Mouse (Mus musculus) right cerebral cortex, adult 18-20 months (tissue): ENCODE results near the gene Sbf2.
"Not testable (repeated sequence)": the region's sequence is repeated elsewhere in the genome, so short reads cannot be mapped to it uniquely, and the experiment has no call there.

Experiments used
- DNase-seq: peaks from one replicate; pipeline ENCODE4 v3.0.0; 2022; ENCODE audit warnings: mixed read lengths

Sbf2 gene

GRCm38 (mm10) chr7:110565815-110566549 is 48.7 kb downstream of the Sbf2 start:
- no peak for DNase-seq

- DNase-seq = no peak
Observed at GRCm38 (mm10) chr7:110561647-110562046, 53.1 kb downstream of the Sbf2 start.

GRCm38 (mm10) chr7:110557001-110557400 is 57.7 kb downstream of the Sbf2 start:
- DNase-seq = no peak

- no peak for DNase-seq
Observed at GRCm38 (mm10) chr7:110556221-110556620, 58.5 kb downstream of the Sbf2 start.

- peak; percentile 43 for DNase-seq
Observed at GRCm38 (mm10) chr7:110555260-110555659, 59.5 kb downstream of the Sbf2 start.

- DNase-seq = peak; percentile 8
Observed at GRCm38 (mm10) chr7:110548268-110548667, 66.5 kb downstream of the Sbf2 start.

- DNase-seq = no peak
Observed at GRCm38 (mm10) chr7:110543341-110543740, 71.4 kb downstream of the Sbf2 start.

GRCm38 (mm10) chr7:110539266-110539665 is 75.5 kb downstream of the Sbf2 start:
- DNase-seq = no peak

GRCm38 (mm10) chr7:110530295-110530694 is 84.4 kb downstream of the Sbf2 start:
- not testable (repeated sequence) for DNase-seq

GRCm38 (mm10) chr7:110525090-110525775 is 89.5 kb downstream of the Sbf2 start:
- no peak for DNase-seq

GRCm38 (mm10) chr7:110516241-110517220 is 98.2 kb downstream of the Sbf2 start:
- DNase-seq = no peak

- DNase-seq = no peak
Observed at GRCm38 (mm10) chr7:110514131-110514530, 100.6 kb downstream of the Sbf2 start.

GRCm38 (mm10) chr7:110498653-110499052 is 116.1 kb downstream of the Sbf2 start:
- DNase-seq = no peak

GRCm38 (mm10) chr7:110491038-110491437 is 123.7 kb downstream of the Sbf2 start:
- no peak for DNase-seq

- peak; percentile 39 for DNase-seq
Observed at GRCm38 (mm10) chr7:110485051-110485450, 129.7 kb downstream of the Sbf2 start.

- no peak for DNase-seq
Observed at GRCm38 (mm10) chr7:110470987-110471386, 143.7 kb downstream of the Sbf2 start.

GRCm38 (mm10) chr7:110463471-110463870 is 151.3 kb downstream of the Sbf2 start:
- no peak for DNase-seq

GRCm38 (mm10) chr7:110432301-110432700 is 182.4 kb downstream of the Sbf2 start:
- DNase-seq = peak; percentile 61

GRCm38 (mm10) chr7:110416318-110416717 is 198.4 kb downstream of the Sbf2 start:
- no peak for DNase-seq

- no peak for DNase-seq
Observed at GRCm38 (mm10) chr7:110414276-110414675, 200.4 kb downstream of the Sbf2 start.

GRCm38 (mm10) chr7:110402092-110402491 is 212.6 kb downstream of the Sbf2 start:
- DNase-seq = no peak

GRCm38 (mm10) chr7:110392576-110392975 is 222.1 kb downstream of the Sbf2 start:
- no peak for DNase-seq

- DNase-seq = no peak
Observed at GRCm38 (mm10) chr7:110391632-110392031, 223.1 kb downstream of the Sbf2 start.
